Mouse (Mus musculus) liver, postnatal 0 days (tissue): ENCODE results near the gene Alg14.

Experiments
- CTCF ChIP-seq: sonication (generic); IDR thresholded peaks from 2 replicates; pipeline ENCODE4 v1.5.1; 2016; ENCODE audit warnings: antibody characterized with exemption, low read depth
- EP300 ChIP-seq: IDR thresholded peaks from 2 replicates; pipeline ENCODE4 v1.6.1; 2016; ENCODE audit warnings: antibody characterized with exemption, low read depth, mild to moderate bottlenecking

DNA sequence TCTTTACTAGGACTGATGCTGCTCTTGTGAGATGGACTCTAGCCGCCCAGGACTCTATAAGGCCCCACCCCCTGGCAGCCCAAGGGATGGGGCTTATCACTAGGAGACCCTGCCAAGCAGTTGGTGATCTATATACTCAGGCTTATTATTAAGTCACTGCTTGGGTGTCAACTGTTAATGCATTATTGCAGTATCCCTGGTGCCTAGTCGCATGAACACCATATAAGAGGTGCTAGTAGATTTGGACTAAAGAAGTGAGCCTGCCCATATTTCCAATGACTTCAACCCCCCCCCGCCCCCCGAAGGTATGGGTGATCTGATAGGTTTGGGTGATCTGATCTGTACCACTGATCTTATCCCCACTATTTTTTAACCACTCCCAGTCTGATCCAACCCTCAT is 8.6 kb upstream of the Alg14 start, which contains the start of gene Tmem56:
- no peak for TF ChIP-seq CTCF
- no peak for TF ChIP-seq EP300
